Mouse (Mus musculus): ENCODE results near the gene Cfap43. TPM values are rescaled to one million over a fixed set of nuclear protein-coding genes. Genes with fewer than 3 reads are reported as not detected.

The Cfap43 gene
- polyA plus RNA-seq, 1 experiment from 2014 or later, result 0.51 TPM

GRCm38 (mm10) chr19:47913344-47913743 is 5.7 kb downstream of the Cfap43 start:
- no peaks in the 10 kb centered on the region for H3K27me3 ChIP-seq (replicated peaks)
- ATAC-seq (ENCODE audit: low FRiP score), result no peak
- no peak overlapping the region for H3K9ac ChIP-seq (replicated peaks)
- H3K4me2 ChIP-seq, result no peak overlapping the region
- 72% methylated on average over 7 of the region's 7 CpGs for WGBS
- H3K9me3 ChIP-seq (replicated peaks), result no peaks in the 10 kb centered on the region
- H3K27ac ChIP-seq (replicated peaks), result no peak overlapping the region
- H3K36me3 ChIP-seq, result no peaks in the 10 kb centered on the region
- H3K4me1 ChIP-seq, result peaks cover 32% of the 10 kb centered on the region
- H3K4me3 ChIP-seq (replicated peaks), result no peak overlapping the region

DNA sequence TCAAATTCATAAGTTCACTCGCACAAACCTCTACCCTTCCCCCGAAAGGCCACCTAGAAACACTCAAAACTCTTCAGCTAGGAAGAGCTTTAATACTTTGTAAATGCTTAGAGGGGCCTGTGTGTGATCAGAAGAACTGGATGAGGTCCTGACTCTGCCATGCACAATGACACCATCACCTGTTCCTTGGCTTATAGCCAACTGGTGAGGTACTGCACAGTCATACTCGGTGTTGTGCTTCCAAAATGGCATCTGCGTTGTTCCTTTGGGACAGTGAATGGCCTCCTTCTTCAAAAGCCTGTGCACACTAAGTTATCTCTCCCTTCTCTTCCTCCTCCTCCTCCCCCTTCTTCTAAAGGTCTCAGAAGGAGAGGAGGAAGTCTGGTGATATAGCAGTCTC is 8.3 kb downstream of the Cfap43 start:
- H3K9ac ChIP-seq (replicated peaks), result no peak overlapping the region
- H3K36me3 ChIP-seq, result no peaks in the 10 kb centered on the region
- 90% methylated on average over 4 of the region's 4 CpGs for WGBS
- peaks cover 21% of the 10 kb centered on the region for H3K4me1 ChIP-seq
- no peak overlapping the region for H3K4me3 ChIP-seq (replicated peaks)
- no peak for ATAC-seq (ENCODE audit: low FRiP score)
- H3K9me3 ChIP-seq (replicated peaks), result no peaks in the 10 kb centered on the region
- H3K27me3 ChIP-seq (replicated peaks), result no peaks in the 10 kb centered on the region
- H3K4me2 ChIP-seq, result no peak overlapping the region
- 0 out of 2 replicates have a peak overlapping the region, but pooled peaks have one; percentile 82 for H3K27ac ChIP-seq (replicated peaks)

DNA sequence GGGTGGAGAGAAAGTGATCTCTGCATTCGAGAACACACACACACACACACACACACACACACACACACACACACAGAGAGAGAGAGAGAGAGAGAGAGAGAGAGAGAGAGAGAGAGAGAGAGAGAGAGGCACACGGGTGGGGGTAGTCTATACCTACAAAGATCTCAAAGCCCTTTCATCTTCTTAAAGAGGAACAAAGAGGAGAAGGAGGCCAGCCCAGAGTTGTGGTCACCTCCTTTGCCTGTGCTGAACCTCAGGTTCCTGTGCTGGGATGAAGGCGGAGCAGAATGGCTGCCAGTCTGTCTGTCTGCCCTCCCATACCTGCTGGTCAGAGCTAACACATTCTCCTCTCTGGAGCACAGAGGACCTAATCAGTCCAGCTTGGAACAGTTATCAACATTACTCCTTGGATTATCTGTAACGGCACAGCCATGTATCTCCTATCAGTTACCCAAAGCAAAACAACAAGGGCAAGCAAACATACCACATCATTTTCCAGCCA is 8.9 kb downstream of the Cfap43 start:
- H3K4me3 ChIP-seq (replicated peaks), result peak overlapping the region; percentile 27
- no peaks in the 10 kb centered on the region for H3K9me3 ChIP-seq (replicated peaks)
- H3K4me1 ChIP-seq, result peaks cover 26% of the 10 kb centered on the region
- H3K27me3 ChIP-seq (replicated peaks), result no peaks in the 10 kb centered on the region
- H3K9ac ChIP-seq (replicated peaks), result peak overlapping the region; percentile 42; the same call in 1 of the 2 replicates
- 64% methylated on average over 3 of the region's 4 CpGs for WGBS
- no peak for ATAC-seq (ENCODE audit: low FRiP score)
- H3K36me3 ChIP-seq, result no peaks in the 10 kb centered on the region
- peak overlapping the region; percentile 54 for H3K4me2 ChIP-seq
- H3K27ac ChIP-seq (replicated peaks), result peak overlapping the region; percentile 82

DNA sequence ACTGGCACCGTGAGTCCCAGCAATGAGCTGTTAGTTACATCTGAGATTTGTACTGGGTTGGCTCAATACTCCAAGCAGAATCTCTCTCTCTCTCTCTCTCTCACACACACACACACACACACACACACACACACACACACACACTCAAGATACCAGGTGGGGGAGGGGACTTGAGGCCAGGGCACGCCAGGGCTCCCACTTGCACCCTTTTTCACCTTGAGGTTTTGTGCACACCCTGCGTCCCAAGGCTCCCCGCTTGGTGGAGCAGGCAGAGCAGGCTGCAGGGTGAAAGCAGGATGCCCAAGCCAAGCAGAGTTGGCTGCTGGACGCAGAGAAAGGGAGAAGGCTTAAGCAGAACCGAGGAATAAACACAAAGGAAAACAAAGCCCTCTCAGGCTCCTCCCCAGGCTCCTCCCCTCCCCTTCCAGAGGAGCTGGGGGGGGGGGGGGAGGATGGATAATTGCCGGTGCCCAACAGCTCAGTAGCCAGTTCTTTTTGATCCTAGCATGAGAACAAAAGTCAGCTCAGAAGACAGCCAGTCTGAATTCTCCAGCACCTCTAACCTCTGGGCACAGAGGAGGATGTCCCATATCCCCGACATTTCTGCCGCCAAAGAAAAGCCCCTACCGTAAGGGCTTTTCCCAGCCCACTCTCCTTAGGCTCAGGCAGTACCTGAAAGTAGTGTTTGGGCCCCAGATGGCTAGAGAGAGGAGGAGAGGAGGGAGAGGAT is 9.5 kb downstream of the Cfap43 start:
- no peaks in the 10 kb centered on the region for H3K27me3 ChIP-seq (replicated peaks)
- 3% methylated on average over 10 of the region's 10 CpGs for WGBS
- H3K36me3 ChIP-seq, result no peaks in the 10 kb centered on the region
- H3K4me3 ChIP-seq (replicated peaks), result peak overlapping the region; percentile 27
- H3K4me1 ChIP-seq, result peaks cover 31% of the 10 kb centered on the region
- peak overlapping the region; percentile 42 for H3K9ac ChIP-seq (replicated peaks)
- H3K27ac ChIP-seq (replicated peaks), result peak overlapping the region; percentile 82
- H3K4me2 ChIP-seq, result peak overlapping the region; percentile 54
- ATAC-seq (ENCODE audit: low FRiP score), result peak; percentile 87
- H3K9me3 ChIP-seq (replicated peaks), result no peaks in the 10 kb centered on the region

DNA sequence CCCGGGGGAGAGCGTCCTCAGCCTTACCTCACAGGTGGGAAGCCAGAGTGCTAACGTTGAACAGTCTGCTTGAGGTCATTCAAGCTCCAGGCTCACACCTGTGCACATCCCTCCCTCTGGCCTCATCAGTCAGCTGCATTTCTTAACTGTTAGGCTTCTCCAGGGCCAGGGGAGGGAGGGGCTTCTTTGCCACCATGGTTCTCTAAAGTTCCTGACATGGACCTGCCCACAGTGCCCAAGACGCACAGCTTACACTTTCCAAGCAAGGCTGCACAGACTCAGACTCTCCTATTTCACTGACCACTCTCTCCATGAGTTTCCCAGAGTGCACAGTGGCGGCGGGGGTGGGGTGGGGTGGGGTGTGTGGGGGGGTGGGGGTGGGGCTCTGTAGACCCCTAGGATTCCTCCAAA is 10.1 kb downstream of the Cfap43 start:
- H3K27ac ChIP-seq (replicated peaks), result peak overlapping the region; percentile 82

DNA sequence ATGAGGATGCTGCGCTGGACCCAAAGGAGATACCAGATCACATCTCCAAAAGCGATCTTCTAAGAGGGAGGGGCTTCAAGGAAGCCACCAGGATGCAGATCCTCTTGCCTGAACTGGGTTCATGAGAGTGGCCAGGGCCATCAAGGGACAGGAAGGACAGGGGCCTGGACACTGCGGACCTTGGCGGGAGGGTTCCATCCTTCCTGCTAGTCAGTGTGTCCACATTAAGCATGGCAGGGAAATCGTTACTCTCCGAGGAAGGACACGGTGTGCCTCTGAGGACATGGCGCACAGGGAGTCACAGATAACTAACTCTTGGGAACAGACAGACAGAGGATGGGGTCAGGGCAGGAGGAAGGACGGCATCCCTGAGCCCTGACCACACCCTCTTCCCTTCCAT is 11.5 kb downstream of the Cfap43 start:
- no peaks in the 10 kb centered on the region for H3K27me3 ChIP-seq (replicated peaks)
- H3K4me2 ChIP-seq, result no peak overlapping the region
- H3K4me3 ChIP-seq (replicated peaks), result no peak overlapping the region
- ATAC-seq (ENCODE audit: low FRiP score), result no peak
- H3K27ac ChIP-seq (replicated peaks), result no peak overlapping the region
- H3K9me3 ChIP-seq (replicated peaks), result no peaks in the 10 kb centered on the region
- H3K36me3 ChIP-seq, result no peaks in the 10 kb centered on the region
- H3K9ac ChIP-seq (replicated peaks), result no peak overlapping the region
- peaks cover 37% of the 10 kb centered on the region for H3K4me1 ChIP-seq
- 93% methylated on average over 9 of the region's 9 CpGs for WGBS

More for the DNA sequence above, 10.1 kb downstream of the Cfap43 start:
- Histone ChIP-seq H3K4me3 (replicated peaks) (no peak overlapping the region), H3K27me3 (replicated peaks) (no peaks in the 10 kb centered on the region), H3K4me2 (peak overlapping the region; percentile 54), H3K36me3 (no peaks in the 10 kb centered on the region), H3K4me1 (peaks cover 31% of the 10 kb centered on the region), H3K9ac (replicated peaks) (no peak overlapping the region), H3K9me3 (replicated peaks) (no peaks in the 10 kb centered on the region)
- 28% methylated on average over 6 of the region's 6 CpGs for WGBS
- peak; percentile 36; the same call in 1 of the 2 replicates for ATAC-seq (ENCODE audit: low FRiP score)

GRCm38 (mm10) chr19:47905603-47906002 is 13.5 kb downstream of the Cfap43 start:
- WGBS, result 89% methylated on average over 5 of the region's 5 CpGs
- Histone ChIP-seq H3K36me3 (no peaks in the 10 kb centered on the region), H3K4me3 (replicated peaks) (no peak overlapping the region), H3K9me3 (replicated peaks) (no peaks in the 10 kb centered on the region), H3K9ac (replicated peaks) (no peak overlapping the region), H3K27me3 (replicated peaks) (no peaks in the 10 kb centered on the region), H3K4me1 (peaks cover 46% of the 10 kb centered on the region), H3K27ac (replicated peaks) (no peak overlapping the region), H3K4me2 (no peak overlapping the region)
- no peak for ATAC-seq (ENCODE audit: low FRiP score)

- WGBS, result 86% methylated on average over 4 of the region's 4 CpGs
- Histone ChIP-seq H3K9ac (replicated peaks) (no peak overlapping the region), H3K9me3 (replicated peaks) (no peaks in the 10 kb centered on the region), H3K27me3 (replicated peaks) (no peaks in the 10 kb centered on the region), H3K4me3 (replicated peaks) (no peak overlapping the region), H3K27ac (replicated peaks) (no peak overlapping the region), H3K4me2 (no peak overlapping the region), H3K4me1 (peaks cover 41% of the 10 kb centered on the region), H3K36me3 (no peaks in the 10 kb centered on the region)
- ATAC-seq (ENCODE audit: low FRiP score), result no peak
Observed at GRCm38 (mm10) chr19:47905081-47905480, 14.0 kb downstream of the Cfap43 start.

DNA sequence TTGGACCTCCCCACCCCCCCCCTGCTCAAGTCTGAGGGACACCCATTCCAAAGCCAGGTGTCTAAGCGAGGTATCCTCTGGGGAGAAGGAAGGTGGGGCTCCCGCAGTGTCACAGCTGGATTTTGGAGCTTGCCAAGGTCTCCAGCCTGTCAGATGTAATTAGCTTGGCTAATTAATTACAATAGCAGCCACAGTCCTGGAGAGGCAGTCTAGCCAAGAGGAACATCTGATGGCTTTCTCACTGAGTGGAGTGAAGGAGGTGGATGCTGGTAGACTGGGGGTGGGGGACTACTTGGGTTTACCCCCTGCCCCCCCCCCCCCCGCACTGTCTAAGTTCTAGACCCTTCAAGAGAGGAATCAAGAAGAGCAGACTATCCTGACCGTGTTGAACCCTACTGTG is 15.4 kb downstream of the Cfap43 start:
- no peaks in the 10 kb centered on the region for H3K9me3 ChIP-seq (replicated peaks)
- H3K4me2 ChIP-seq, result no peak overlapping the region
- no peaks in the 10 kb centered on the region for H3K27me3 ChIP-seq (replicated peaks)
- no peak overlapping the region for H3K9ac ChIP-seq (replicated peaks)
- H3K27ac ChIP-seq (replicated peaks), result no peak overlapping the region
- WGBS, result 63% methylated on average over 4 of the region's 4 CpGs
- H3K4me3 ChIP-seq (replicated peaks), result no peak overlapping the region
- no peaks in the 10 kb centered on the region for H3K36me3 ChIP-seq
- peaks cover 29% of the 10 kb centered on the region for H3K4me1 ChIP-seq
- no peak for ATAC-seq (ENCODE audit: low FRiP score)

DNA sequence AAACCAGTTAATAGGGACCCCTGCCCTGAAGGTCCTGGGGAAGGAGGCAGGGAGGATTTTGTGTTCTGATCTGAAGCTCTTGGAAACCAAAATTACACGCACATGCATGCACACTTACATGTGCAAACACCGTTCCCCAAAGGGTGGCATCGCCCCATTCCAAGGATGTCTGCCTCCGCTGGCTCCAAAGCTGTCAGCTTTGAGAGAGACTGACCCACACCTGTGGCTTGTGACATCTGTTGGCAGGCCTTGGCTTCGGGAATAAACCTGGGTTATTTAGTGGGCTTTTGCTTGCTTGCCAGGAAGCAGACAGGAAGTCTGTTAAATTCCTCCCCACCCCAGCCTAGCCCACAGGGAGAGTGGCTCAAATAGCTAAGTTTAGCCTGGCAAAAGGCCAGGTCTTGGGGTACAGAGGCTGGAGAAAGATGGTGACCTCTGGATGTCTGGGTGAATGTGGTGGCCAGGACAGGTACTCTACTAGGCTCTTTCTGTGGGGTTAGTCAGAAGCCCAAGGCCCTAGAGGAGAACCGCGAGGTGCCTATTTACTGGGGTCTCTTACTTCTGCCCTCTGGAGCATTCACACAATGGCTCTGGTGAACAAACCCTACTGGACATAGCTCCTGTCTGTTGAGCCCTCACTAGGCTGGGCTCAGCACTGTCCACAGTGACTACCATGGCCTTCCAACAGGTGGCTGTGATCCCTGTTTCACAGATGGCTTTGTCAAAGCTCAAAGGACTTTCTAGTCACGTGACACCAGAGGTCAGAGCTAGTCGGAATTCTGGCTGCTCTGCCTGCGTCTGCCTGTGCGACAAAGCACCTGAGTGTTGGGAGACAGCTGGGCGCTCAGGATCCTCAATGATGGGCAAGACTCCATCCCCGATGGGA is 16.5 kb downstream of the Cfap43 start:
- no peaks in the 10 kb centered on the region for H3K36me3 ChIP-seq
- ATAC-seq (ENCODE audit: low FRiP score), result no peak
- WGBS, result 71% methylated on average over 13 of the region's 13 CpGs
- H3K9me3 ChIP-seq (replicated peaks), result no peaks in the 10 kb centered on the region
- H3K27ac ChIP-seq (replicated peaks), result no peak overlapping the region
- peaks cover 24% of the 10 kb centered on the region; the same call in 1 of the 2 replicates for H3K4me1 ChIP-seq
- H3K27me3 ChIP-seq (replicated peaks), result no peaks in the 10 kb centered on the region
- no peak overlapping the region for H3K9ac ChIP-seq (replicated peaks)
- no peak overlapping the region for H3K4me2 ChIP-seq
- H3K4me3 ChIP-seq (replicated peaks), result no peak overlapping the region

DNA sequence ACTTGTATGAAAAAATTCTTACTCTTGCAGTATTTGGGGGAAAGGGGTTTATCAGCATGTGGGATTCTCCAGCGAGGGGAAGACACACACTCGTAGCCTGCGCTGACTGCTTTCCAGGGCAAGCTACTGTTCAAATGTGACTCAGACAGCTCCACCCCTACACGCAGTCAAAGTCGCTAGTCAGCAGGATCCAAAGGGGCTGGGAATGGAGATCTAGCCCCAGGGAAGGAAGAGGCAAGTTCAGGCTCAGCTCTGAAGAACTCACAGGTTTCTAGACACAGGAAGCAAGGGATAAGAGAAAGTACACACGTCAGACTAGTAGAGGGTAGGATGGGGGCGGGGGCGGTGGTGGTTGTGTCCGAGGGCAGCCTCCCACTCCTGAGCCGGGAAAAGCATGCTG is 18.5 kb downstream of the Cfap43 start:
- Histone ChIP-seq H3K9ac (replicated peaks) (no peak overlapping the region), H3K27me3 (replicated peaks) (no peaks in the 10 kb centered on the region), H3K4me3 (replicated peaks) (no peak overlapping the region), H3K9me3 (replicated peaks) (no peaks in the 10 kb centered on the region), H3K36me3 (no peaks in the 10 kb centered on the region; the same call in 1 of the 2 replicates), H3K4me2 (no peak overlapping the region), H3K27ac (replicated peaks) (no peak overlapping the region), H3K4me1 (peaks cover 24% of the 10 kb centered on the region; the same call in 1 of the 2 replicates)
- 86% methylated on average over 10 of the region's 10 CpGs for WGBS
- no peak for ATAC-seq (ENCODE audit: low FRiP score)
